Mouse (Mus musculus) kidney, embryonic 14.5 days (tissue): ENCODE measurements at regions not wholly inside any gene's neighbourhood (a gene's known extent, or its start where the extent isn't known, plus 50 kb on each side); places are given as distances from the start of the nearest gene placed in this dataset.

Source experiments
- ATAC-seq: fragments of 200-750 bp; cut with Nextera tagmentation; 2 replicates; pipeline ENCODE4 v1.8.0; 2017; ENCODE audit warnings: moderate number of reproducible peaks, mild to moderate bottlenecking, moderate TSS enrichment, moderate library complexity; ENCODE audit not compliant: low FRiP score, low TSS enrichment
- H3K27ac ChIP-seq: fragments of 300-500 bp; sonication (generic); 2 replicates; pipeline ENCODE4 v1.5.1; 2014; ENCODE audit warnings: low read depth, mild to moderate bottlenecking, low read length, moderate library complexity, mixed read lengths
- H3K27me3 ChIP-seq: fragments of 300-500 bp; sonication (generic); 2 replicates; pipeline ENCODE4 v1.6.1; 2014; ENCODE audit warnings: mild to moderate bottlenecking, low read length; ENCODE audit not compliant: control insufficient read depth, insufficient read depth
- H3K36me3 ChIP-seq: fragments of 300-500 bp; sonication (generic); 2 replicates; pipeline ENCODE4 v1.6.1; 2014; ENCODE audit warnings: low read length, mixed read lengths; ENCODE audit not compliant: control insufficient read depth, insufficient read depth
- H3K4me1 ChIP-seq: fragments of 300-500 bp; sonication (generic); 2 replicates; pipeline ENCODE4 v1.6.1; 2014; ENCODE audit warnings: low read length, mixed read lengths; ENCODE audit not compliant: control insufficient read depth, insufficient read depth
- H3K4me2 ChIP-seq: fragments of 300-500 bp; sonication (generic); replicated peaks from 2 replicates; pipeline ENCODE4 v1.6.1; 2014; ENCODE audit warnings: low read depth, mild to moderate bottlenecking, low read length
- H3K4me3 ChIP-seq: fragments of 300-500 bp; sonication (generic); 2 replicates; pipeline ENCODE4 v1.5.1; 2014; ENCODE audit warnings: mild to moderate bottlenecking, low read length
- H3K9ac ChIP-seq: fragments of 300-500 bp; sonication (generic); 2 replicates; pipeline ENCODE4 v1.6.1; 2014; ENCODE audit warnings: low read depth, mild to moderate bottlenecking, low read length, moderate library complexity
- H3K9me3 ChIP-seq: fragments of 300-500 bp; sonication (generic); 2 replicates; pipeline ENCODE4 v1.6.1; 2016; ENCODE audit warnings: low read length; ENCODE audit not compliant: control insufficient read depth
- WGBS: fragments of 180-500 bp; shearing (Covaris S2); extraction: QIAGEN DNeasy Blood & Tissue Kit; methylation state at CpG from one replicate; pipeline ENCODE4 v1.1.7; 2014; 5-methylcytosine and 5-hydroxymethylcytosine counted together

GRCm38 (mm10) chr9:43461131-43461530 lies 150.5 kb downstream of the Trim29 start:
- Histone ChIP-seq H3K4me3 (no peak overlapping the region), H3K27me3 (peaks cover 3% of the 10 kb centered on the region; the same call in 1 of the 2 replicates), H3K9me3 (no peaks in the 10 kb centered on the region), H3K27ac (no peak overlapping the region), H3K9ac (no peak overlapping the region), H3K4me2 (no peak overlapping the region), H3K4me1 (no peaks in the 10 kb centered on the region), H3K36me3 (no peaks in the 10 kb centered on the region)
- 70% methylated on average over 2 of the region's 2 CpGs for WGBS
- ATAC-seq = no peak

- no peaks in the 10 kb centered on the region for H3K4me1 ChIP-seq
- no peak overlapping the region for H3K4me2 ChIP-seq
- H3K4me3 ChIP-seq = no peak overlapping the region
- no peak overlapping the region for H3K9ac ChIP-seq
- H3K27me3 ChIP-seq = peaks cover 3% of the 10 kb centered on the region; the same call in 1 of the 2 replicates
- no peak overlapping the region for H3K27ac ChIP-seq
- ATAC-seq = no peak
- H3K9me3 ChIP-seq = no peaks in the 10 kb centered on the region
- no peaks in the 10 kb centered on the region for H3K36me3 ChIP-seq
- 89% methylated on average over 13 of the region's 13 CpGs for WGBS
Observed at GRCm38 (mm10) chr9:43463445-43464090, 152.9 kb downstream of the Trim29 start.

- Histone ChIP-seq H3K36me3 (no peaks in the 10 kb centered on the region), H3K27me3 (peaks cover 3% of the 10 kb centered on the region; the same call in 1 of the 2 replicates), H3K4me1 (no peaks in the 10 kb centered on the region), H3K9me3 (no peaks in the 10 kb centered on the region), H3K9ac (no peak overlapping the region), H3K4me3 (no peak overlapping the region), H3K27ac (no peak overlapping the region), H3K4me2 (no peak overlapping the region)
- ATAC-seq = no peak
- WGBS = 39% methylated on average over 2 of the region's 2 CpGs
Observed at GRCm38 (mm10) chr9:43465129-43465528, 154.5 kb downstream of the Trim29 start.

GRCm38 (mm10) chr9:43465731-43466330 lies 155.2 kb downstream of the Trim29 start:
- no peak overlapping the region for H3K27ac ChIP-seq
- H3K4me2 ChIP-seq = no peak overlapping the region
- no peaks in the 10 kb centered on the region for H3K9me3 ChIP-seq
- 77% methylated on average over 8 of the region's 8 CpGs for WGBS
- H3K27me3 ChIP-seq = peaks cover 3% of the 10 kb centered on the region; the same call in 1 of the 2 replicates
- no peak overlapping the region for H3K4me3 ChIP-seq
- H3K4me1 ChIP-seq = no peaks in the 10 kb centered on the region
- no peaks in the 10 kb centered on the region for H3K36me3 ChIP-seq
- H3K9ac ChIP-seq = no peak overlapping the region
- ATAC-seq = no peak

- ATAC-seq = no peak
Observed at GRCm38 (mm10) chr9:43466883-43467282, 156.2 kb downstream of the Trim29 start.

GRCm38 (mm10) chr9:43469215-43469614 lies 158.6 kb downstream of the Trim29 start:
- WGBS = 86% methylated on average over 10 of the region's 10 CpGs
- no peak for ATAC-seq
- Histone ChIP-seq H3K27me3 (0 out of 2 replicates have a peak, but pooled peaks cover 3% of the 10 kb centered on the region), H3K9ac (no peak overlapping the region), H3K27ac (no peak overlapping the region), H3K4me2 (no peak overlapping the region), H3K4me3 (no peak overlapping the region), H3K4me1 (no peaks in the 10 kb centered on the region), H3K9me3 (no peaks in the 10 kb centered on the region), H3K36me3 (no peaks in the 10 kb centered on the region)

More at GRCm38 (mm10) chr9:43466883-43467282, 156.2 kb downstream of the Trim29 start:
- no peak overlapping the region for H3K27ac ChIP-seq
- 21% methylated on average over 3 of the region's 3 CpGs for WGBS
- no peak overlapping the region for H3K4me3 ChIP-seq
- no peaks in the 10 kb centered on the region for H3K9me3 ChIP-seq
- no peaks in the 10 kb centered on the region for H3K36me3 ChIP-seq
- H3K4me1 ChIP-seq = no peaks in the 10 kb centered on the region
- peaks cover 3% of the 10 kb centered on the region; the same call in 1 of the 2 replicates for H3K27me3 ChIP-seq
- H3K9ac ChIP-seq = no peak overlapping the region
- no peak overlapping the region for H3K4me2 ChIP-seq

GRCm38 (mm10) chr9:43472231-43472630 lies 161.6 kb downstream of the Trim29 start:
- H3K27ac ChIP-seq = no peak overlapping the region
- no peaks in the 10 kb centered on the region for H3K4me1 ChIP-seq
- no peaks in the 10 kb centered on the region for H3K9me3 ChIP-seq
- no peak overlapping the region for H3K4me2 ChIP-seq
- WGBS = 82% methylated on average over 2 of the region's 2 CpGs
- H3K36me3 ChIP-seq = no peaks in the 10 kb centered on the region
- H3K4me3 ChIP-seq = no peak overlapping the region
- no peaks in the 10 kb centered on the region for H3K27me3 ChIP-seq
- no peak overlapping the region for H3K9ac ChIP-seq
- no peak for ATAC-seq

- 71% methylated on average over 1 of the region's 1 CpGs for WGBS
Observed at GRCm38 (mm10) chr9:43473164-43473563, 162.5 kb downstream of the Trim29 start.

GRCm38 (mm10) chr9:43473601-43474302 lies 163.1 kb downstream of the Trim29 start:
- Histone ChIP-seq H3K4me3 (no peak overlapping the region), H3K9me3 (no peaks in the 10 kb centered on the region), H3K27ac (no peak overlapping the region), H3K27me3 (no peaks in the 10 kb centered on the region), H3K4me1 (no peaks in the 10 kb centered on the region), H3K36me3 (no peaks in the 10 kb centered on the region), H3K4me2 (no peak overlapping the region), H3K9ac (no peak overlapping the region)
- ATAC-seq = no peak
- 66% methylated on average over 16 of the region's 16 CpGs for WGBS

More at GRCm38 (mm10) chr9:43473164-43473563, 162.5 kb downstream of the Trim29 start:
- Histone ChIP-seq H3K4me3 (no peak overlapping the region), H3K9me3 (no peaks in the 10 kb centered on the region), H3K27ac (no peak overlapping the region), H3K4me2 (no peak overlapping the region), H3K9ac (no peak overlapping the region), H3K4me1 (no peaks in the 10 kb centered on the region), H3K36me3 (no peaks in the 10 kb centered on the region), H3K27me3 (no peaks in the 10 kb centered on the region)
- ATAC-seq = no peak
